Mouse (Mus musculus) liver, adult 2 months (tissue): ENCODE data around the gene Mn1. TPM values are rescaled to one million over a fixed set of nuclear protein-coding genes. Genes with fewer than 3 reads are reported as not detected.

Experiments
- DNase-seq: peaks from one replicate; pipeline ENCODE4 v3.0.0-alpha.2; 2011; ENCODE audit warnings: low read depth, low spot score; ENCODE audit errors: extremely low read depth
- H3K27ac ChIP-seq: fragments of 200-500 bp; replicated peaks from 2 replicates; pipeline ENCODE4 v1.5.1; 2012; ENCODE audit warnings: low read depth, mild to moderate bottlenecking, control low read depth, inconsistent platforms, low read length; ENCODE audit not compliant: insufficient read depth
- H3K27me3 ChIP-seq: fragments of 200-500 bp; 2 replicates; pipeline ENCODE4 v1.6.1; 2012; ENCODE audit warnings: mild to moderate bottlenecking, moderate library complexity, low read length, inconsistent platforms; ENCODE audit not compliant: control insufficient read depth, insufficient read depth
- H3K36me3 ChIP-seq: fragments of 200-500 bp; 2 replicates; pipeline ENCODE4 v1.6.1; 2012; ENCODE audit warnings: low read length, inconsistent platforms; ENCODE audit not compliant: control insufficient read depth, insufficient read depth
- H3K4me1 ChIP-seq: fragments of 200-500 bp; 2 replicates; pipeline ENCODE4 v1.6.1; 2011; ENCODE audit warnings: low read length; ENCODE audit not compliant: control insufficient read depth, insufficient read depth
- H3K4me3 ChIP-seq: fragments of 200-500 bp; 2 replicates; pipeline ENCODE4 v1.5.1; 2011; ENCODE audit warnings: low read depth, mild to moderate bottlenecking, control low read depth, low read length, moderate library complexity; ENCODE audit not compliant: insufficient read depth
- H3K79me2 ChIP-seq: fragments of 200-500 bp; 2 replicates; pipeline ENCODE4 v1.6.1; 2012; ENCODE audit warnings: inconsistent platforms, mild to moderate bottlenecking, low read length, moderate library complexity; ENCODE audit not compliant: control insufficient read depth, insufficient read depth
- H3K9ac ChIP-seq: fragments of 200-500 bp; 2 replicates; pipeline ENCODE4 v1.6.1; 2012; ENCODE audit warnings: low read depth, mild to moderate bottlenecking, control low read depth, inconsistent platforms, low read length
- CTCF ChIP-seq: fragments of 200-500 bp; IDR thresholded peaks from 2 replicates; pipeline ENCODE4 v1.5.1; 2011; ENCODE audit warnings: low read depth, low read length, control low read depth
- POLR2A ChIP-seq: fragments of 200-500 bp; IDR thresholded peaks from 2 replicates; pipeline ENCODE4 v1.6.1; 2011; ENCODE audit warnings: low read length, control low read depth; ENCODE audit not compliant: insufficient read depth; ENCODE audit errors: extremely low read depth
- WGBS: fragments of 180-500 bp; shearing (Covaris S2); methylation state at CpG from one replicate; pipeline ENCODE4 v1.1.7; 2018; 5-methylcytosine and 5-hydroxymethylcytosine counted together
- polyA plus RNA-seq: library from polyadenylated mRNA; depleted of rRNA; stranded (reverse); fragments of >200 nt; gene quantifications from 2 replicates; pipeline ENCODE4 v1.2.3, GENCODE M21; 2012
- total RNA-seq: library from RNA; depleted of rRNA; stranded (reverse); fragments of >200 nt; gene quantifications from 2 replicates; pipeline ENCODE4 v1.2.3, GENCODE M21; 2014

Mn1 gene
- total and polyA plus RNA-seq, 2 experiments, result 3.4 to 7.3 TPM

DNA sequence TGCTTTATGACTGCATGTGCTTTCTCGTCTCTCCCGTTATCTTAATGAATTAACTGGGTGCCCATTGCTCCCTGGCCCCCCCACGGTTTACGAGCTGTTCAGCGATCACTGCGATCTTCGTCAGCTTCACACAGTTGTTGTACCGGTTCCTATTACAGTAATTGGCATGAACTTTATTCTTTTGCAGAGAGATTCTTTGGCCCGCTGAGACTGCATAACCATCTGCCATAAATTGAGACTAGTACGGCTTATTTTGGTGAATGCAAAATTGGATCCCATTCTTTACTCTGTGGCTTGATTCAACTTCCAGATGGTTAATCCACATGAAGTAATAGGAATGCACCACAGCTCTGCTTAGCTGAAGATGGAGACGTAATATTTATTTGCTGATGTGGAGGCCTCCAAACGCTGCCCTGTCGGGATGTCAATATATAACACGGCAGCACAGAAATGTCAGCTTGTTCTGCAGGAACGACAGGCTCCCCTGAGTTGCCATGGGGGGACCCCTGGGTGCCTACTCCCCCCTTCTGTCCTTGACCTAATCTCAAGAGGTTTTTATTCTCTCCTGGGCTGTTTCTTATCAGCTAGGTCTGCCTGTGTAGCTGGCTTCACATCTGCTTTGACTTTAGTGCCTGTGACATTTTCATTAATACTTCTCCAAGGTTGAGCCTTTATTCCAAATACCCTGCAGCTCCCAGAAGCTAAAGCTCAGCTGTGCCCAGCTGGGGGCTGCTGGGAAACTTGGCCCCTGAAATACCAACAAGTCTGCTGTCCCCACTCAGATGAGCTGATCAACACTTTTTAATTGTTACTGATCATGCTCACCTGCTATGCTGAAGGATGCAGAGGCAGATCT, 22.7 kb upstream of the Mn1 start:
- 37% methylated on average over 15 of the region's 15 CpGs for WGBS
- Histone ChIP-seq H3K27me3 (no peaks in the 10 kb centered on the region), H3K4me3 (no peak overlapping the region), H3K9ac (no peak overlapping the region), H3K36me3 (no peaks in the 10 kb centered on the region), H3K4me1 (no peaks in the 10 kb centered on the region), H3K27ac (no peak overlapping the region), H3K79me2 (no peaks in the 10 kb centered on the region)
- DNase-seq, result no peak
- TF ChIP-seq CTCF (no peak), POLR2A (no peak)

DNA sequence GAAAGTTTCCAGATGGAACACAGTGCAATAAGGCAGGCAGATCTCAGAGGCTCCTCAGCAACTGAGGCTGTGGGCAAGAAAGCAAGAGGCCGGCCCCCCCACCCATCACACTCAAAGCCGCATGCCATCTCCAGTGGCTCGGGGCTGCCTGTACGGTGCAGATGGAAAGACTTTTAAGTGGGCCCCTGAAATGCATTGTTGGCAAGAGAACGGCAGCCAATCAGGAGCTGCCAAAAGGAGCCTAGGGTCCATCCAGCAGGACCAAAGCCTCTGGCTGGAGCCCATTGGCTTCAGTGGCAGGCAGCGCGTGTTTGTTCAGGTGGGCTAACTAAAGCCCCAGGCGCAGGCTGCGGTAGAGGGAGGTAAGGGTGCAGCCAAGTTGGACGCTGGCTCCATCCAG, 21.4 kb upstream of the Mn1 start:
- H3K79me2 ChIP-seq, result no peaks in the 10 kb centered on the region
- no peaks in the 10 kb centered on the region for H3K27me3 ChIP-seq
- H3K27ac ChIP-seq, result no peak overlapping the region
- TF ChIP-seq POLR2A (no peak), CTCF (no peak)
- H3K4me3 ChIP-seq, result no peak overlapping the region
- WGBS, result 66% methylated on average over 10 of the region's 10 CpGs
- no peak for DNase-seq
- no peaks in the 10 kb centered on the region for H3K36me3 ChIP-seq
- no peak overlapping the region for H3K9ac ChIP-seq
- H3K4me1 ChIP-seq, result no peaks in the 10 kb centered on the region

DNA sequence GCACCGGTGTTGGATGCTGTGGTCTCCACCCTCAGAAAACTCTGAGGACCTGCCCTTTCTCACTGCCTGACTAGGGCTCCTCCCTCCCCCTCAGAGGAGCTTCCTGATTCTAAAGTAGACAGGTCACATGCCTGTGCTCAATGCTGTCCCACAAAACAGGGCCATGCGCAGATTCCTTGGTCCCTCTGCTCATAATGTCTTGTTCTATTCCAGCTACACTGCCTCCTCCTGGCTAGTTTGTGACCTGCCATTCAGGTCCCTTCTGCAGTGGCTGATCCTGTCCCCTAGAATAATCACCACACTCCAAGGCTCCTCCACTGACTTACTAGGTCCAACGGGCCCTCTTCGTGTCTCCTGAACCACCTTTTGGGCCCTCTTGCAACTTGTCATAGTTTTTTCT, 21.0 kb upstream of the Mn1 start:
- no peaks in the 10 kb centered on the region for H3K4me1 ChIP-seq
- DNase-seq, result no peak
- TF ChIP-seq POLR2A (no peak), CTCF (no peak)
- H3K79me2 ChIP-seq, result no peaks in the 10 kb centered on the region
- 73% methylated on average over 4 of the region's 4 CpGs for WGBS
- no peak overlapping the region for H3K27ac ChIP-seq
- no peak overlapping the region for H3K9ac ChIP-seq
- H3K36me3 ChIP-seq, result no peaks in the 10 kb centered on the region
- H3K4me3 ChIP-seq, result no peak overlapping the region
- no peaks in the 10 kb centered on the region for H3K27me3 ChIP-seq

- no peak overlapping the region for H3K4me3 ChIP-seq
- H3K27me3 ChIP-seq, result no peaks in the 10 kb centered on the region
- no peaks in the 10 kb centered on the region for H3K79me2 ChIP-seq
- H3K36me3 ChIP-seq, result no peaks in the 10 kb centered on the region
- DNase-seq, result no peak
- TF ChIP-seq CTCF (no peak), POLR2A (no peak)
- no peaks in the 10 kb centered on the region for H3K4me1 ChIP-seq
- 50% methylated on average over 4 of the region's 4 CpGs for WGBS
- H3K9ac ChIP-seq, result no peak overlapping the region
- no peak overlapping the region for H3K27ac ChIP-seq
These were observed 18.7 kb upstream of the Mn1 start for GRCm38 (mm10) chr5:111398471-111398870.

DNA sequence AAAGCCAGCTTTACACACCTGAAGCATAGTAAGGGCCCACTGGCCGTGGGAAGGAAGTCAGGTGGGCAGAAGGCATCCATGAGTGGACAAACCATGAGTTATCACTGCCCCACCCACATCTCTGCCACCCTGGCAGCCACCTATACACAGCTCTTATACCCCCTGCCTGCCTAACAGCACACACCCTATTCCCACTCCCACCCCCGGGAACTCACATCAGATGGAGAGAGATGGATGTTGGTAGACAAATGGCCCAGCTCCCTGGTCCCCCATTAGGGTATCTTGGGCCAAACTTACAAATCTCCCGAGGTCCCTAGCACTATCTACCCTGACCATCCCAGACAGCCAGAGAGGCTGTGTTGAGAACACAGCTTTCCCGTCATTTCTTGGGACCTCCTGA, 17.9 kb upstream of the Mn1 start:
- H3K27ac ChIP-seq, result no peak overlapping the region
- no peak for DNase-seq
- TF ChIP-seq CTCF (no peak), POLR2A (no peak)
- H3K27me3 ChIP-seq, result no peaks in the 10 kb centered on the region
- H3K9ac ChIP-seq, result no peak overlapping the region
- H3K36me3 ChIP-seq, result no peaks in the 10 kb centered on the region
- H3K4me3 ChIP-seq, result no peak overlapping the region
- no peaks in the 10 kb centered on the region for H3K4me1 ChIP-seq
- 75% methylated on average over 4 of the region's 4 CpGs for WGBS
- no peaks in the 10 kb centered on the region for H3K79me2 ChIP-seq
